Mouse (Mus musculus): Measurements from ENCODE around the gene Tctex1d2.

DNA sequence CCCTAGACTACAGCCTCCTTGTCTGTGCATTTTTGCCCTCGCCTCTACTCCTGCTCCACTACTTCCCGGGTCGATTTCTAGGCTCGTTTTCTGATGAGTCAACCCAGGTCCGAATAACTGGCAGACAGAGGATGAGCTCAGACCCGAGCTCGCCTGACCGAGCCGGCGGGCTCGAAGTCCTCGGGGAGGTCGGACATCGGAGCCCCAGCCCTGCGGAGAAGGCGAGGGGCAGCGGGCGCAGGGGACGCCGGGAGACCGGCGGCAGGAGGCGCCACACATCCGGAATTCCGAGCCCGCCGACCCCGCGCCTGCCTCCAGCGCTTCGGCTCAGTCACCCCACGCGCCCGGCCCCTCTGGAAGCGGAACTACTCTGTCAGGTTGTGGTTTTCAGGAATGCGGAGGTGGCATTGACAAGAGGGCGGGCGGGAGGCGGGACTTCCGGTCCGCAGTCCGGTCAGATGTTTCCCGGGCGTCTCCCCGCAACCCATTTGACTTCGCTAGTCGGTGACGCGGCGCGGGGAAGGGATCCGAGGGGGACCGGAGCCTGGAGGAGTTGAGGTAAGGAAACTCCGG lies 11.1 kb downstream of the Tctex1d2 start, which contains the start of gene Pcyt1a:
- TF ChIP-seq EP300 (IDR thresholded peaks at IDR 0.05; ENCODE audit: low read depth in 1 of 2, low read length in 2 of 2) (peak in 1 of 2 experiments; percentile 46; a peak in 2 of 4 replicates), ELF1 (IDR thresholded peaks at IDR 0.05; ENCODE audit: low read depth, low read length) (peak; percentile 94), SIN3A (IDR thresholded peaks at IDR 0.05; ENCODE audit: low read length) (peak; percentile 95), CTCF (IDR thresholded peaks at IDR 0.05 in 2 of 3, conservative IDR thresholded peaks at IDR 0.05 in 1 of 3; ENCODE audit: control insufficient read depth in 1 of 3, insufficient read depth in 1 of 3, low read depth in 2 of 3, low read length in 3 of 3, poor library complexity in 1 of 3, severe bottlenecking in 1 of 3) (peak in 2 of 3 experiments; percentile 9 to 38; a peak in 2 of 6 replicates), ZMIZ1 (IDR thresholded peaks at IDR 0.05; ENCODE audit: low read depth, low read length) (peak; percentile 65; the same call in 1 of the 2 replicates), USF1 (IDR thresholded peaks at IDR 0.05; ENCODE audit: low read depth, low read length) (peak; percentile 72), POLR2A (IDR thresholded peaks at IDR 0.05; ENCODE audit: control insufficient read depth in 1 of 2, insufficient read depth in 1 of 2, low read depth in 1 of 2, low read length in 2 of 2, poor library complexity in 1 of 2) (peak; percentile 68 to 85), MAZ (IDR thresholded peaks at IDR 0.05; ENCODE audit: low read depth, low read length) (no peak; the same call in 1 of the 2 replicates), HCFC1 (IDR thresholded peaks at IDR 0.05; ENCODE audit: low read depth, low read length) (peak; percentile 86), ETS1 (IDR thresholded peaks at IDR 0.05; ENCODE audit: low read depth, low read length) (peak; percentile 86), RCOR1 (IDR thresholded peaks at IDR 0.05; ENCODE audit: low read depth, low read length) (no peak), GATA1 (IDR thresholded peaks at IDR 0.05; ENCODE audit: low read depth, low read length) (no peak), KAT2A (conservative IDR thresholded peaks at IDR 0.05; ENCODE audit: low read depth, low read length) (no peak; the same call in 1 of the 2 replicates), TCF12 (IDR thresholded peaks at IDR 0.05; ENCODE audit: low read depth, low read length) (peak; percentile 84)

Data from MEL (cell line).